Mouse (Mus musculus) forelimb bud, embryonic 11.5 days (tissue): Measurements from ENCODE around the gene Rpl23.

ENCODE experiments used
- DNase-seq: peaks from one replicate; pipeline ENCODE4 v3.0.0-alpha.2; 2012; ENCODE audit warnings: low read depth, low spot score

Rpl23 gene

DNA sequence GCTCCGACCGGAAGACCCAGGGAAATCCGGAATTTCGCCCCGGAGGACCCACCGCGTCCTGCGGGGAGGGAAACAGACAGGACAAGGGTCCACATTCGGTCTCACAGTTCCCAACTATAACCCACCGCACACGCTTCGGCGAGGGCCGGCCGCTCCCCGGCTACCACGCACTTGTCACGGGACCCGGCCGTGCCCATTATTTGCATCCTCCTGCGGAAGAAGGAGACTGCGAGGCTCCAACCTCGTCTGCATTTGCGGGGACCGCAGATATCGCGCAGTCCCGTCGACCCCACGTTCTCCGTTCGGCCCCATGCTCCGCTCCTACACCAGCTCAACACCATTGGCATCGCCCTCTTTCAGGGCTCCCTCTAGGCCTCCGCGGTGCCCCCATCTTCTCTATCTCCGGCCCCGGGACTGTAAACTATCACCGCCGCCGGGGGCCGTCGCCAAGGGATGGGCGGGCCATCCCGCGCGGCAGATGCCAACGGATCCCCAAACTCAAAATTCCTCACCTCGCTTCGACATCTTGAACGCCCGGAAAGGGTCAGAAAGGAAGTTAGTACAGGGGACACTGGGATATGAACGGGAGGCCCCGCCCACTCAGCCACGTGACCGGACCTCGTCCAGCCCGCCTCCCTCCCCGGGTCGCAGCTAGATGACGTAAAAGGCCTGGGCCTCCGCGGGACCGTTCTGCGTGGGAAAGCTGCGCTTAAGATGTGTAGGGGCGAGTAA, at the start of gene Rpl23:
TSS of gene Rpl23 (minus strand) at position 606 of the 732 bp plus-strand sequence.
- DNase-seq, result peak; percentile 98

DNA sequence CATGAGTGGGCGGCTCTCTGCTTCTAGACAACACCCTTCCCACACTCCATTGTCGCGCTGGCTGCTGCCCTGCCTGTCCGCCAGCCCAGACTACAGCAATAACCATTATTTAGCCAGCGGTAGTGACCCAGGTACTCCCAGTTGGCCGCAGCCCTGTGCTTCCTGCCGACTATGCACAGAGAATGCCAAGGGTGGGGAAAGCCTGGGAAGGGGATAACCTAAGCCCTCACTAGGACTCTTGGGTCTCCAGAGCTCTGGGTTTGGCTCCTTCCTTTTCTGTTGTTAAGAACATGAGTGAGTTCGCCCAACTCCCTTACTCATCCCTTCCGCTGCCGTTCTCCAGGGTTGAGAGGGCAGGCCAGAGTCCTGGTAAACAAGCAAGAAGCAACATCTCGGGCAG, 49.8 kb upstream of the Rpl23 start:
- no peak for DNase-seq

DNA sequence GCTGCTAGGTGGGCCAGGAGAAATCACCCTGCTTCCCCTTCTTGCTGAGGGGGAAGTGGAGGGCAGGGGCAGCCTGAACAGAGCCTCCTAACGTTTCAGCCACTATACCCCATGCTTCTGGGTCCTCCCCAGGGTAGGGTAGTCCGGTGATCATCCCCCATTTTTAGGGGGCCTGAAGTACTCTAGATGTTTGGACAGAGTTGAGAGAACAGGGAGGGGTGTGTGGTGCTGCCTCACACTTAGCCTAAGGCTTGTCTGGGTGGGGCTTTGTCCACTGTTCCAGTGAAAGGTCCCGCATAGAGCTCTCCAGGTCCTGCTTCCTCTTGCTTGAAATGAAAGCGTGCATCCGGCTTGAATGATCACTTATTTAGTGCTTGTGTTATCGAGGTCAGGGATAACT, 48.3 kb upstream of the Rpl23 start:
- no peak for DNase-seq

DNA sequence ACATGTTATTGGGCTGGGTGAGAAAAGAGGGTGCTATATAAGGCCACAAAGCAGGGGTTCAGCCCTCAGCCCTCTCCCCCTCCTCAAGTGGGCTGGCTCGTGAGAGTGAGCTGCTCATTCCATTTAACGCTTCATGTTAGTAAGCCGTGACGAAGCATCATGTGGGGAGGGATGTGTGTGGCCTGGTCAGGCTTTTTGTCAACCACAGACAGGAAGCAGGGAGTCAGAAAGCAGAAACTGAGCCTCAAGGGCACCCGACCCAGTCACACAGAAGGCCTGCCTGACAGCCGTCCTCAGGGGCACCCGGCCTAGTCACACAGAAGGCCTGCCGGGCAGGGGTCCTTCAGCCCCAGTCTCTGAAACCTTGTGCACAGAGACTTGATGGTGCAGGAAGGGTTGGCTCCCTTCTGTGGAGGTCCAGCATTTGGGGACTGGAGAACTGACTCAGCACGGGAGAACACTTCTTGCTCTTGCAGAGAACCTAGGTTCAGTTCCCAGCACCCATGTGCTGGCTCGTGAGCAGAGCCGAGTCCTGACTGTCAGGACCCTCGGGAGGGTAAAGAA, 47.8 kb upstream of the Rpl23 start:
- DNase-seq, result no peak

DNA sequence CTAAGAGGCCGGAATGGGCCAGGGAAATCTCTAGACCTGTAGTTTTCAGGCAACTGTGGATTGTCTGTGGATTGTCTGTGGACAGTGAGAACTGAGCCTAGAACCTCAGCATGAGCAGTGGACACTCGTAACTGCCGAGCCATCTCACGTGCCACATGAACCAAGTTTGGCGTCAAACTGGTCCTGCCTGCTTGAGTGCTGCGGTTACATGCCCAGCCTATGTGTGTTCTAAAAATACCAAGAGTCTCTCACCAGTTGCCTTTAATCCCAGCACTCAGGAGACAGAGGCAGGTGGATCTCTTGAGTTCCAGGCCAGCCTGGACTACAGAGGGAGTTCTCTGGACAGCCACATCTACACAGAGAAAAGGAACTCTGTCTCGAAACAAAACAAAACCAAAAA, 47.1 kb upstream of the Rpl23 start:
- no peak for DNase-seq

DNA sequence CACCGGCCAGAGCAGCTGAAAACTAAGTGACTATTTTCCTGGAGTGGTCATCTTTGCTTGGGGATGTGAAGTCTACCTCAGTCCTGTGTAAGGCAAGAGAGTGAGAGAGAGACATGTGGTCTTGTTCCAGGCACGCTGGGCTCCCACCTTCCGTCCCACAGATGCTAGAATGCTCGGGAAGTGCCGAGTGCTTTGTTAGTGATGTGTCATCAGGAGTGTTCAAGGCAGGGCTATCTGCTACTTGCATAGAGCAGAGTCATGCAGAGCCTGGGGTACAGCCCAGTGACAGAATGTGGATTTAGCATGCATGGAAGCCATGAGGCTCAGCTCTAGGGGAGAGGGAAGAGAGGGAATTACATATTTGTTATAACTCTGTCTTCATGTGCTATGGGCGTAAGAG, 45.4 kb upstream of the Rpl23 start:
- no peak for DNase-seq

DNA sequence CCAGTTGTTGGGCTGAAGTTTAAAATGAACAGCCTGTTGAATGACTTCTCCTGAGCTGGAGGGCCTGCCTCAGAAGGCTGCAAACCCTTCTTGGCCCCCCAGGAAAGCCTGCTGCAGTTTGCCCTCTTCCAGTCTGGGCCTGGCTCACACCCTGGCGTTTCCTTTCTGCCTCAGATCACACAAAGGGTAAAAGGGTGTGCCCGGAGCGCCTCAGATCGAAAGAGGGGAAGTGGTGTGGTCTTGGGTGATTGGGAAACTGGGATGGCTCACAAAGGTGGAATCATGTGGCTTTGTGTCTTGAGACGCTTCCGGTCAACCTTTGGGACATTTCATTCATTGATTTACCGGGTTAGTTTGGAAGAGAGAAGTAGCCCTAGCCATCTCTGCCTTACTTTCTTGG, 44.2 kb upstream of the Rpl23 start:
- no peak for DNase-seq

DNA sequence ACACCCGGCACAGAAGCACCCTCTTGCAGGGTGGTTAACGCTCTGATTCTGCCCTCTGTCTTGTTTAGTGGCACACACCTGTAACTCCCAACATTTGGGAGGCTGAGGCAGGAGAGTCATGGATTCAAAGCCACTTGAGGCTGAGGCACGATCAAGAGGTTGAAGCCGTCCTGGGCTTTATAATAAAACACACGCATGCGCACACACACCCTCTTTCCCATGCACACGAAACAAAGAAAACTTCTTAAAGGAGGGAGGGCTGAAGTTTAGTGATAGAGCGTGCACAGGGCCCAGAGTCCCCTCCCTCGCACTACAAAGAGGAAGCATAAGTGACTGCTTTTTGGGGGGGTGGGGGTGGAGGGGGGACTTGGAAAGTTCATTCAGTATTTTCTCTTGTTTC, 43.7 kb upstream of the Rpl23 start:
- no peak for DNase-seq

DNA sequence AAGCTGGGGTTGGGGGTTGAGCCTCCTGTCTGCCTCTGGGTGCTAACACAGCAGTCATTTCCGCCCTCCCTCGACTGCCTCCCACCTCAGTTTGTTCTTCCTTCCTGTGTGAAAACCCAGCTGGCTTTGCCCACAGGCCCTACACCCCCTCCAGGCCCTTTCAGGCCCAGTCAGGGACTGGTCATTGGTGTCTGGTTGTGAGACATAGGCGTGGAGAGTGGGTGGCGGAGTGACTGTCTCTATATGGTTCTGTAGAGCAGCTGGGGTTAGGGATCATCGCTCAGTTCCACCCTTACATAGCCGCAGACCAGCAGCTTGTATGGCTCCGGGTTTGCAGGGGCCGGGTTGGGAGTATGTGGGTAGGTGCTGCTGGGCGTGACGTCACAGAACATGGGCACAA, 43.1 kb upstream of the Rpl23 start:
- DNase-seq, result no peak

DNA sequence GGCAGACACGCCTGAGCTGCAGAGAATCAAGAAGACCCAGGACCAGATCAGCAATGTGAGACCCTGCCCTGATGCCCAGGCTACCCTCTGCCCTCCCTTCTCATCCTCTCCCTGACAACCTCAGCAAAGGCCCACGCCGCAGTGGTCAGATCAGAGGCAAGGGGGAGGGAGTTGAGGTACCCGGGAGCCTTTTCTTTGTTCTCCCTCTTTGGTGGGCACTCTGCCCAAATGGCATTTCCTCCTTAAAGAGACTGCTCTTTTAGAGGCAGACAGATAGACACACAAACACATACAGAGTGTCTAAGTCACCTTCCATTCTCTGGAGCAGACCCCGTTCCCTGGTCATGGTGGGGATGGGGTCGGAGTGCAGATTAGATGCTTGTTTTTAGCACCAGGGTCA, 42.7 kb upstream of the Rpl23 start:
- no peak for DNase-seq

DNA sequence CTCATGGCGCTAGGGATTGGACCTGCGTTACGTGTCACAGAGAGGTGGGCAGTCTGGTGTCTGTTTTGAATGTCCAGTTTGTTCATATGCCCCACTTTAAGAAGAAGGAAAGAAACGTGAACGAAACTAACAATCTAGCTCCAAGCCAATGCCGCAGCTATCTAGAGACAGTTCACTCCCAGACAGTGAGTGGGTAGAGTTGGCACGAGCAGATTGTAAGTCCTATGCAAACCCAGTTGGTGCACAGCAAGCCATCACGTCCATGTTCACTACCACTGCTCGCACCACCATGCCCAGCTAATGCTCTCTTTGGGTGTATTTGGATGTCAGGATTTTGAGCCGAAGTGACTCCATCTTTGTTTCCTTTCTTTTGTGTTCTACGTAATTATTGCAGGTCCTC, 41.9 kb upstream of the Rpl23 start:
- no peak for DNase-seq

DNA sequence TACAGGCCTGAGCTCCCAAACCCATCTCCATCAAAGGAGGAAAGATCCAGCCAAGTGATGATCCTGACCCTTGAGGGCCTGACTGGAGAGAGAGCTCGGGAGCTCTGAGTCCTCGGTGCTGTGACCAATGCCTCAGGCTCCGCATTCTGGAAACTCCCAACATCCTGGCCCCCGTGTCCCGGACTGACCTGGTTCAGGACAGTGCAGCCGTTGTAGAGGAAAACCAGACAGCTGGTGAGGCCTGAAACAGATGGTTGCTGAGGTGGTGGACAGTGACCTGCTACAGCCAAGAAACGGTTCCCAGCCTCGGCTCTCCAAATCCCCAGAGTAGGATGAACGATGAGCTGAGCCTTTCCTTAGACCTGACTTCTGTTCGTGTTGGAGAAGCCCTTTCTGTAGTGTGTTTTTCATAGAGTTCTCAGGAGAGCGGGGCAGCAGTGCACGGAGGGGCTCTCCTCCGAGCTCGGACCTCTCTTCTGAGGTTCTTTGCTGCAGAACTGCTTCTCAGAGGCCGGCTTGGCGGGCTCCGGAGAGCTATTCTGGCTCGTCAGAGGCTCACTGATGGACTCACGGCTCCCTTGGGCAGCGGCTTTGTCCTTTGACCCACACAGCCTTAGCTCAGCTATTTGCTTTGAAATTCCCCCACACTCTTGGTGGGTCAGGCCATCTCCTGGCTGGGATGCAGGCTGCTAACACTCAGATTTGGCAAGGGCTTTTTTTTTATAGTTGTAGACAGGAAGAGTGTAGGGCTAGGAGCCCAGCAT, 40.8 kb upstream of the Rpl23 start:
- no peak for DNase-seq

DNA sequence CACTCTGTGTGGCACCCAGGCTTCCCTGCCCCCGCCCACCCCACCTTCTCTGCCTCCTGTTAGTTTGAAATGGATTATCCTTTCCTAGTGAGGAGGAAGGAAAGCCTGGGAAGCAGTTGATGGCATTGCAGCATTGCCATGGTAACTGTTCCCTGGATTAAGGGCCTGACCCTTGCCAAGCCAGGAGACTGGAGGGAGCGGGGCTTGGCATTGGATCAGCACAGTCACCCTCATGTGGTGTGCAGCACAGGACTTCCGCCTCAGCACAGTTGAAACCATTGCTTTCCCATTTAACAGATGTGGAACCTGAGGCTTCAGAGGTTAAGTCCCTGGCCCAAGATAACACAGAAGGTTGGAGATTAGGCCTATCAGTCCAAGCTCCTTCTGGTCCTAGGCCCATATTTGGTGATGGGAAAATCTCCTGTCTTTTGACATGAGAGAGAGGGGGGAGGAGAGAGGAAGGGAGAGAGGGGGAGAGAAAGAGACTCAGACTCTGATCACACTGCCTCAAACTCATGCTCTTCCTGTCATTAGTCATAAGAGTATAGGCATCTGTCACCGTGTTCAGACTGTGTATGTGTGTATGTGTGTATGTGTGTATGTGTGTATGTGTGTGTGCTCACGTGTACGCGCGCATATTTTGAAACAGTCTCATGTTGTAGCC, 39.3 kb upstream of the Rpl23 start:
- DNase-seq, result no peak

DNA sequence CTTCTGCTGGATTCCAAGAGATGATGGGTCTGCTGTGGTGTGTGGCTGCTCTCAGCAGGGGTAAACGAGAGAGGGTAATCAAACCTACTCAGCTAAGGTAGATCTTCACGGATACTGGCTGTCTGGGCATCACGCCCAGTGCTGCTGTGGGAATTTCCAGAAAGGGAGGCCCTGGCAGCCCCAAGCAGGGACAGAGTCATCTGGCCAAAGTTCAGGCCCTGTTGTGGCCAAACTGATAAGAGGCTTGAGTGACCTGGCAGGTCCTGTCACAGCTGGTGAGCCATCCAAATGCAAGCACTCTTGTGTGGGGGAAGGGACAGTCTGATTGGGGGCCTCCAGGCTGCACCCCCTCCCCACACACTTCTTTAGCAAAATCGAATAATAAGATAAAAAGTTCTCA, 38.6 kb upstream of the Rpl23 start:
- DNase-seq, result no peak

DNA sequence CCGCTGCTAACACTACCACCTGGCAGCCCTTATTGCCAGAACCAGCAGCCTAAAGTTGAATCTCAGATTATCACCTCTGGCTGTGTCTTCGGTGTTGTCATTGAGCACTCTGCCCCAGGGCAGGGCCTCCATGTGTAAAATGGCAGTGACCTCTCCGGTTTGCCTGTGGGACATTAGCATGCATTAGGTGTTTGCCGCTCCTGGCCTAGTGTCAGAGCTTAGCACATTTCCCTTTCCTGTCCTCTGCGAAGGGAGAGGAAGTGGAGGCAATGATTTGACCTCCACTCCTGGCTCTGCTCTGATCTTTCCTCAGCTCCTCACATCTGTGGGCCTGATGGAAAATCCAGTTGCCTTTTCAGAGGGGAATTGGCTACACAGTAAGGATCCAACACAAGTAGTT, 37.7 kb upstream of the Rpl23 start:
- DNase-seq, result no peak

DNA sequence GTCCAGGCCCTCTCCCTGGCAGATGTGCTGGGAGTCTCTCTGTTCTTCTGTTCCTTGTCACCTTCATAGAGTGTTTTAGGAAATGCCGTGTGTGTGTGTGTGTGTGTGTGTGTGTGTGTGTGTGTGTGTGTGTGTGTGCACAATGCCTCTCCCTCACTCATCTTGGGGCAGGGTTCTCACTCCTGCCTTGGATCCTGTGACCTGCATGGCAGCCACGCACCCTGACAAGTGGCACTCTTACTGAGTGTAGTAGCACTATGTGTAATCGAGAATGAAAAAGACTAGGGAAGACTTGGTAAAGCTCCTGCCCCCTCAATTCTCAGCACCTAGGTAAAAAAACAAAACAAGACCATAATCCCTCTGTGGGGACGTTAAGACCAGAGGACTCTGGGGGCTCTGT, 36.9 kb upstream of the Rpl23 start:
- DNase-seq, result no peak

DNA sequence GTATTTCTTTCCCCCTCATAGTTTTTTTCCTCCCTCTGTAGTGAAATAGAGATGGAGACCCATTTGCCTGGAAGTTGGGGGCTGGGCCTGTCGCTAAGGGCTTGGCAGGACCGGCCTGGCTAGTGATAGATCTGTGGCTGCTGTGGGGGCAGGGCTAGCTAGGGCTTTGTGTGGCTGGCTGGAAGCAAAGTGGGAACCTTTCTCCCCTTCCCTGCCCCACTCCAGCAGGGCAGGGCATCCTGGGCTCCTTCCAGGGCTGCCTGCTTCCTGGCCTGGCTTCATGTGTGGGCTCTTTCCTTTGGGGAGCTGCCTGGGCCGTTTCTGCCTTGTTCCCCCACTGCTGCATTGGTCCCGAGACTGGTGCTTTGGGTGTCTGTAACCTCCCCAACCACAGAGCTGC, 36.3 kb upstream of the Rpl23 start:
- no peak for DNase-seq

DNA sequence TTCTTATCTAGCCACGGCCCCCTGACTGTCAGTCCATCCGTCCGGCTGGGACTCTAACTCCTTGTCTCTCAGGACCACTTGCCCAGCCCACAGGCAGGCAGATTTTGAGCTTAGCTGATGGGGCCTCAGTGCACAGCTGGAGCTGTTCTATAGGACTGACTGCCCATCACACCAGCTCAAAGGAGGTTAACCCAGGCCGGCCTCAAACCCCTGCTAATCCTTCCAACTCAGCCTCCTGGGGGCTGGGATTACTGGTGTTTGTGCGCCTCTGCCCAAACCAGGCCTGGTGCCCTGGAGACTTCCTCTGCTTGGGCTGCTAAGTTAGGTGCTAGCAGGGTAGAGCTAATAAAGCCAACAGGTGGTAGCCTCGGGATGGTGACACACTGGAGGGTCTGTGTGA, 35.8 kb upstream of the Rpl23 start:
- DNase-seq, result no peak

DNA sequence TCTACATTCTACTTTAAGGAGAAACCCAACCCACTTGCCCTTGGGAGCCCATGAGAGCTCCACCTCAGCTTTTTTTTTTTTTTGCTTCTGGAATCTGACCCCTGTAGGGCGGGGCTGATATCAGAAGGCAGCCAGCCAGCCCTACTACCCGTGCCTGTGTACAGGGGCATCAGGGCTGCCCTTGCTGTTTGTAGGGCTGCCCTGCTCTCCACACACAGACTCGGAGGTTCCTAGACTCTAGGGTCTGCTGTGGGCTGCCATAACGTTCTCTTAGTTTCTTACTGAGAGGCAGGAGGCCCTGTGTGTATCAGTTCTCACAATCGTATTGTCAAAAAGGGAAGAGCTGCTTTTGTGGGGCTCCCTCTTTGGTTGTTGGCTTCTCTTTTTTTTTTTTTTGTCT, 35.1 kb upstream of the Rpl23 start:
- DNase-seq, result no peak

DNA sequence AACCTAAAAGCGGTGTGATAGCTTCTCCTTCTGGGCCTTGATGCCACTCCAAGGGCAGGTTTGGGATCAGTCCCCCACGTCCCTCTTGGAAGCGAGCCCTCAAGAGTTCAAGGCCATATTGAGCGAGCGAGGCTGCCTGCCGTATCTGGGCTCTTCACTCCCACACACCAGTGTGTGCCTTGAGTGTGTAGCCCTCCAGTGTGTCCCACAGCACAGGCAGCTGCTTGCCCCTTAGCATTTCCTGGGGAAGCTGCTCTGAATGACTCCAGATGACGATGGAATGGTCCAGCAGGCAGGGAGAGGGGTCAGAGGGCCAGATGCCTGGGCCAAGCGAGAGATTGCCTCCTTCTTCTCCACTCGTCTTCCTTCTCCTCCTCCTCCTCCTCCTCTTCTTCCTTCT, 34.7 kb upstream of the Rpl23 start:
- DNase-seq, result no peak

DNA sequence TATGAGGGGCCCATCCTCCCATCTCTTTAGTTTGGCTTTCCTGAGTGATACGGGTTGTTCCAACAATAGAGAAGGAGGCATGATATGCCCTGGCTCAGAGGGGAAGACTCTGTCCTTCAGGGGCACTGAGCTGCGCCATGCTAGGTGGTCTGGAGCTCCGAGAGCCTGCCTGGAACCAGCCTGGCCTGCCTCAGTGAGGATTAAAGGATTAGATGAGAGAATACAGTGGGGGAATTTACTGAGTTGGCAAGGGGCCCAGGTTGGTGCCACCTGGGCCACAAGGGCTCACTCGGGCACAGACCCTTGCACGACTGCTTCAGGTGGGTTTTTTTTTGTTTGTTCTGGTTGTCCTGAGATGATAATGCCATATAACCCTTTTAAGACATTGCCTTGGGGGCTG, 33.9 kb upstream of the Rpl23 start:
- no peak for DNase-seq

DNA sequence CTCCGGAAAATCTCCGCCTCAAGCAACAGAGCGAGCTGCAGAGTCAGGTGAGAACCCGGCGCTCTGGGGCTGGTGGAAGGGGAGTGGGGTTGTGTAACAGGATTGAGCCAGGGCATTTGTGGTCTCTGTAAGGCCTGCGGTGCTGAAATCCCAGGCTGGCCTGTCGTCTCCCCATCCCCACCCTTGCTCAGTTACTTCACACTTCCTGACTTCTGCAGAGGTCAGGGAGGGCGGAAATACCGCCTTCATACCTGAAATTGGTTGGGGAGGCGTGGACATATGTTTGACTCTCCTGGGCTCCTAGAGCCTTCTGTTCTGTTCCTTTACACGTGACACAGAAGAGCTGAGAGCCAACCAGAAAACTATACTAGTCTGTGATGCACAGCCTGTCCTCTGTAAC, 33.5 kb upstream of the Rpl23 start:
- DNase-seq, result no peak
